Mouse (Mus musculus) central nervous system, embryonic 18 days (tissue): ENCODE measurements around the gene E130218I03Rik. TPM values are rescaled to one million over a fixed set of nuclear protein-coding genes. Genes with fewer than 3 reads are reported as not detected.

Experiments
- polyA plus RNA-seq: library from polyadenylated mRNA; depleted of rRNA; stranded (reverse); fragments of >200 nt; gene quantifications from 2 replicates; pipeline ENCODE4 v1.2.3, GENCODE M21; 2012; rRNA removed

The E130218I03Rik gene
- 0.11 TPM in 1 of 2 replicates, not detected in the other for polyA plus RNA-seq

GRCm38 (mm10) chr4:134243516-134244250, at the start of gene E130218I03Rik:
TSS of gene E130218I03Rik (plus strand) at chr4:134243662.

GRCm38 (mm10) chr4:134202904-134203303, 40.6 kb upstream of the E130218I03Rik start, which contains the start of gene Gm7534:
TSS of gene Gm7534 (minus strand) at chr4:134203004.

GRCm38 (mm10) chr4:134227194-134227593, 16.3 kb upstream of the E130218I03Rik start, which contains the start of gene Catsper4:
TSS of gene Catsper4 (minus strand) at chr4:134227383.

GRCm38 (mm10) chr4:134238279-134238651, 5.2 kb upstream of the E130218I03Rik start, which contains the start of gene Cnksr1:
TSS of gene Cnksr1 (minus strand) at chr4:134238399.

GRCm38 (mm10) chr4:134245148-134245843, 1.8 kb downstream of the E130218I03Rik start, which contains the start of gene Zfp593:
TSS of gene Zfp593 (minus strand) at chr4:134245592.

GRCm38 (mm10) chr4:134246719-134247258, 3.3 kb downstream of the E130218I03Rik start, which contains the start of gene Gm30191:
TSS of gene Gm30191 (plus strand) at chr4:134246935.

GRCm38 (mm10) chr4:134253722-134254324, 10.4 kb downstream of the E130218I03Rik start, which contains the start of gene Grrp1:
TSS of gene Grrp1 (minus strand) at chr4:134254106.

GRCm38 (mm10) chr4:134287575-134288025, 44.1 kb downstream of the E130218I03Rik start, which contains the start of gene Pdik1l:
TSS of gene Pdik1l (minus strand) at chr4:134287895.

Other genes starting within 250 kb of the E130218I03Rik start
- 50.9 and 52.2 TPM in 2 replicates for gene Dhdds, start 242.7 kb upstream of the E130218I03Rik start, polyA plus RNA-seq
- 0.17 and 0.21 TPM in 2 replicates for gene Lin28a, start 224.8 kb upstream of the E130218I03Rik start, polyA plus RNA-seq
- not detected in 2 replicates for gene Zfp683, start 189.8 kb upstream of the E130218I03Rik start, polyA plus RNA-seq
- gene Crybg2, start 182.8 kb upstream of the E130218I03Rik start, polyA plus RNA-seq = 5.2 and 5.3 TPM in 2 replicates
- 1.4 TPM in 2 replicates for gene Cd52, start 148.6 kb upstream of the E130218I03Rik start, polyA plus RNA-seq
- 25.0 and 26.3 TPM in 2 replicates for gene Ubxn11, start 141.1 kb upstream of the E130218I03Rik start, polyA plus RNA-seq
- gene Sh3bgrl3, start 114.9 kb upstream of the E130218I03Rik start, polyA plus RNA-seq = 303 and 333 TPM in 2 replicates
- 20.0 and 23.9 TPM in 2 replicates for gene Cep85, start 56.5 kb upstream of the E130218I03Rik start, polyA plus RNA-seq
- not detected in 2 replicates for gene Gm7534, start 40.7 kb upstream of the E130218I03Rik start, polyA plus RNA-seq
- gene Catsper4, start 16.3 kb upstream of the E130218I03Rik start, polyA plus RNA-seq = 0.09 and 0.14 TPM in 2 replicates
- 0.35 and 0.74 TPM in 2 replicates for gene Cnksr1, start 5.3 kb upstream of the E130218I03Rik start, polyA plus RNA-seq
- gene Zfp593, start 1.9 kb downstream of the E130218I03Rik start, polyA plus RNA-seq = 14.1 and 14.4 TPM in 2 replicates
- 0.14 and 0.25 TPM in 2 replicates for gene Gm30191, start 3.3 kb downstream of the E130218I03Rik start, polyA plus RNA-seq
- gene Grrp1, start 10.4 kb downstream of the E130218I03Rik start, polyA plus RNA-seq = 21.6 and 22.1 TPM in 2 replicates
- gene Pdik1l, start 44.2 kb downstream of the E130218I03Rik start, polyA plus RNA-seq = 17.9 and 19.9 TPM in 2 replicates
- 0.36 and 0.60 TPM in 2 replicates for gene Trim63, start 71.5 kb downstream of the E130218I03Rik start, polyA plus RNA-seq
- 0.05 and 0.69 TPM in 2 replicates for gene Slc30a2, start 99.5 kb downstream of the E130218I03Rik start, polyA plus RNA-seq
- 1.1 and 1.2 TPM in 2 replicates for gene Extl1, start 140.2 kb downstream of the E130218I03Rik start, polyA plus RNA-seq
- gene Pafah2, start 152.7 kb downstream of the E130218I03Rik start, polyA plus RNA-seq = 15.4 and 16.4 TPM in 2 replicates
- 2,052 and 2,688 TPM in 2 replicates for gene Stmn1, start 224.7 kb downstream of the E130218I03Rik start, polyA plus RNA-seq